Mouse (Mus musculus): Measurements from ENCODE around the gene Arhgap25.
"Not testable (repeated sequence)": the region's sequence is repeated elsewhere in the genome, so short reads cannot be mapped to it uniquely, and the experiment has no call there.

Arhgap25 gene

DNA sequence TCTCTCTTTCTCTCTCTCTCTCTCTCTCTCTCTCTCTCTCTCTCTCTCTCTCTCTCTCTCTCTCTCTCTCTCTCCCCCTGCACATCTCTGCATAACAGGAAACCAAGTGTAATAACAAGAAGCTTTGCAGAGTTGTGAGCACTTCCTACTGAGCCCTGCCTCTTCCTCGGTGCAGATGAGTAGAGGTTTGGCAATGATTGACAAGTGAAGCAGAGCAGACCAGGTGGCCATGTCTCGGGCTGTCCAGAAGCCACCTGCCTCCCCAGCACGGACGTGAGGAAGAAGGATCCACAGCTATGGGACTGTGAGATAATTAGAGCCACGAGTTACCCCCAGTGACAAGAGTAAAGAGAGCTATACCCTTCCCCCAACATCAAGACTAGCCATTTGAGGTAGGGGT, 29.1 kb downstream of the Arhgap25 start:
- no peak for DNase-seq (ENCODE audit: low read depth, low spot score)

DNA sequence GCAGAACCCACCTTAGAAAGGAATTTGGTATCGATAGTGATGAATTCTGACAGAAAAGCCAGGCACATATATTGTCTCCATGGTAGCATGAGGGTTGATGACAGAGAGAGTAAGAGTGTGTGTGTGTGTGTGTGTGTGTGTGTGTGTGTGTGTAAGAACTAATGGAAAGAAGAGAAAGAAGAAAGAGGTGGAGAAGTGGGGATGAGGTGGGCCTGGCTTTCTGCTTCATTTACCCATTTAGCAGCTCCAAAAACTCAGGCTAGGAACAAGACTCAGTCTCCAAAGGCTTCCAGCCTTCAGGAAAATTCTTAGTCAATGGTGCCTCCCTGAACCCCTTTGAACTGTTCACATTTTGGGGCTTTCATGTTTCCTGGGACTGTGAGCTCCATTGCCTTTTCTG, 29.5 kb downstream of the Arhgap25 start:
- DNase-seq (ENCODE audit: low read depth, low spot score): no peak

DNA sequence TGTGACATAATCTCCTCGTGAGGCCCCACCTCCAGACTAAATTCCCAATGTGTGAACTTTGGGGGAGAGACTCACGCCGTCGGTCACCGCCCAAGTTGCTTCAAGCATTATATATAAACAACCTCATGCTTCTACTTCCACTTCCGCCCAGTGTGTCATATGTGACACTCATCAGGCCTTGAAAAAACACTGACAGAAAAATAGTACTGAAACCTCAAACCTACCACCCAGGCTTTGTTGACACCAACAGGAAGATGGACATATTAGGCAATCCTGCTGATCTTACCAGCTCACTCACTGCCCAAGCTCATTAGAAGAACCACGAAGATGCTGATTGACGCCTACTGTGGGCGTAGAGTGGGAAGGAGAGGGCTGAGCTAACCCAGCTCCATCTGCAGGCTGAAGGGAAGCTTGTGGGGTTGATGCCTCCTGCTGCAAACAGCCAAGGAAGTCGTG, 30.2 kb downstream of the Arhgap25 start:
- peak; percentile 73 for DNase-seq (ENCODE audit: low read depth, low spot score)

DNA sequence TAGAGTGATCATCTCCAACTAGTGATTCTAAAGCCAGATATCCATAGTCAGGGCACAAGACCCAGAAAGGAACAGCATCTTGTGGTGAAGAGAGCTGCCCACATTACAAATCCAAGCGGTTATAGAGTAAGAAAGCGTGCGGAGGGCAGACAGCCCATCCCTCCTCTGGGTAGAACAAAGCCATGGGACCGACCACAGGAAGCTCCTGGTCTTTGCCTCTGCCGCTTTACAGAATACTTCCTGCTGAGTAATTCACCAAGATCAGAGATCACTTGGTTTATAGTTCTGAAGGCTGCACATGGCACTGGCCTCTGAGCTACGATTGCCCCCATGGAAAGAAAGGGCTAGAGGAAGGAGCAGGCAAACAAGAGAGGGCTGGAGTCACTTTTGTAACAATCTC, 30.6 kb downstream of the Arhgap25 start:
- DNase-seq (ENCODE audit: low read depth, low spot score): no peak

DNA sequence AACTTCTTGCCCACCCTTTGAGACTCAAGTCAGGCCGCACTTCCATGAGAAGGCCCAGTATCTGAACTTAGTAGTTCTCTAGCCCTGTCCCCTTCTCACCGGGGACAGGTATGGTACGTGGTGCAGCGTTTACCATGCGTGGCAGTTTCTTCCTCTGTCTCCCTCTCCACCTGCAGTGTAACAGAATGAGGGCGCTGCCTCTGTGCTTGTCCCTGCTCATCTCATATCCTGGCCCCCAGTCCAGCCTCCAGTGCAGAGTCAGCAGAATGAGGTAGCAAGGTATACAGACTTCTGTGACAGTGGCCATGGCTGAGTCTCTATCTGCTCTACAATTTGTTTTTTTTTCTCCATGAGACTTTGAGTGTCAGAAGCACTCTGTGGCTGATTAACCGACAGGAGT, 32.4 kb downstream of the Arhgap25 start:
- no peak for DNase-seq (ENCODE audit: low read depth, low spot score)

DNA sequence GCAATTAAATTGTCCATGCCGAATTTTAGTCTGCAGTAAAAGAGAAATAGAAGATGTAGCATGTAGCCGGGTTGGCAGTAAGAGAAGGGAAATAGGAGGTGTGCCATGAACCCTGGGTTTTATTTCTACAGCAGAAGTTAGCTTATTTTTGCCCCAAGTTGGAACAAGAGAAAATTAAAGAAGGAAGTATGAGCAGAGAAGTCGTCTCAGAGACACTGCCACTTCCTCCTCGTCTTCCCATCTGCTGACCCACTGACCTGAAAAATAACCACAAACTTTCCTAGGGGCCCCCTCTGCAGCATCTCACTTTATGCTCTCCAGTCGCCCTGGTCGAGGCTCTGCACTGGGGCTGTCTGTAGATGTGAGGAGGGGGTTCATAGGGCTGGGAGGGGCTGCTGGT, 33.3 kb downstream of the Arhgap25 start:
- no peak for DNase-seq (ENCODE audit: low read depth, low spot score)

DNA sequence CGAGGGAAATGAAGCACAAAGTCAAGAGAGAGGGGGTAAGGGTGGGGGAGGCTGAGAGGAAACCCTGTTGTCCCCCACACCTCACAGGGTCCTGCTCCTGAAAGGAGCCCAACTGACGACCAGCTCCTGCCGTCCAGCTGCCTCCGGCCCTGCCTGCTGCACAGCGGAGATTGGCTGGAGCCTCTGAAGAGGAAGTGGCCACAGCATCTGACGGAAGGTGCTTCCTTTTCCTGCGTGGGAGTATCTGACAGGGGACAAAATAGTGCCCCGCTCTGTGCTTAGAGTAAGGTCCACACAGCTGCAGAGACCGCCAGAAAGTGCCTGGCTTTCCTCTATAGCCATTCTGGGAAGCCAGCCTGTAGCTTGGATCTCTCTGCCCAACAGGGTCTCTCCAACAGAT, 36.9 kb downstream of the Arhgap25 start:
- DNase-seq (ENCODE audit: low read depth, low spot score): peak; percentile 27

DNA sequence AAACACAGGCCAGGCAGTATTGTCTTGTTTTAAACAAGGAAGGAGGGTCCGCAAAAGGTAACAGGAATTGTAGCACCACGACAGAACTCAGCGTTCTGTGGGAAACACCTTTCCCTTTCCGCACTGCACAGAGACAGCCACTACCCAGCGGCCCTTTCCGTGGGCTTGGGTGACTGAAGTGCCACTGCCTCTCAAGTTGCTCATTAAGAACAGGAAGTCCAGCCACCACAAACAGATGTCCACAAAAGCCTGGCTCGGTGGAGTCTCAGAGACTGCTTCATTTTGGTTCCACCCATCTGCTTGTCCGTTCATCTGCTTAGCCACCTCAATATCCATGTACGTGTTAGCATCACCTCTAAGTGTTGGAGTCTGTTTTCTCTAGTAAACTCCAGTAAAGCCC, 38.7 kb downstream of the Arhgap25 start:
- no peak for DNase-seq (ENCODE audit: low read depth, low spot score)

DNA sequence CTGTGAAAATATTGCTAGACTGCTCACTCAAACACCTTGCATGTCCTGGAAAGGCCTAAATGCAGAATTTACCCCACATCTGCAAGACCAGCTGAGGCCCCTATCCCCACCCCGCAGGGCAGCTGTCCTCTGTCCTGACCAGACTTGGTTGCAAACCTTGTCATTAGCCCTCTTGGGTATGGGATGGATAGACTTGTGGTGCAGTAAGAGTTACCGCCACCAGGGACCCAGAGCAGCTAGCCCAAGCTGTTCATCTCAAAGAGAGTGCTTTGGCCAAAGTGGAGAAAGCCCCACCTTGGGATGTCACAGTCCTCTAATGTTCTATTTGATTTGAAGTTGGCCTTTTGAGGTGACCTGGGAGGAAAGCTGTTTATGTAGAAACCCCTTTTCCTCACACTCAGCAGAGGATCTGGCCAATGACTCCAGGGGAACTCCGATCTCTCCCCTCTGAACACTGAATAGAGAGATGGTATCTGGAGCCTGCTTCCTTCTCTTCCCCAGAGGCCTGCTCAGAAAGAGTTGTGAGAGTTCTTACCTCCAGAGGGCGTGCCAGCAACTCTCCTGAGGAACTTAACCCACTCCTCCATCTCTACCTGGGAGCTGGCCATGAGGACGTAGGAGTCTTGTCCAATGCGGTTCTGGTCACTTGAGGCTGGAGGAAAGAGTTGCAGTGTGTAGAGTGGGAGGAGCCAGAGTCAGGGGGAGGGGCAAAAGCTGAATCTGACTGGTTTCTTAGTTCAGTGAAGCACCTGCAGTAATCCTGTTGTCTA, 45.2 kb downstream of the Arhgap25 start:
- DNase-seq (ENCODE audit: low read depth, low spot score): no peak

DNA sequence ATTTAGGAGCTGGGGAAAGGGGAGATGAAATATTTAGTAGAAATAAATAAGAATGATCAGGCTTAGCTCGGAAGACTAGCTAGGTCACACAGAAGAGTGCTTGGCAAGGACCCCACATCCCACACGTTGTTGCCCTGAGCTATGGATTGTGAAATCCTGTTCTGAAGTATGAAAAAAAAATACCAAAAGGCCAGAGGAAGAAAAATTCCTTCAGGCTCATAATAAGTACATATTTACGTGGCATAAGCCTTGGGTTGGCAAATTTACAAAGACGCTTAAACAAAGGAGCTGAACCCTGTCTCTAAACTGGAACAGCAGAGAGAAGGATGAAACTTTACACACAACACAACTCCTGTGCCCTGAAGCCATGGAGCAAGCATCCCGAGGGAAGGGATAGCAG, 48.3 kb downstream of the Arhgap25 start:
- no peak for DNase-seq (ENCODE audit: low read depth, low spot score)

DNA sequence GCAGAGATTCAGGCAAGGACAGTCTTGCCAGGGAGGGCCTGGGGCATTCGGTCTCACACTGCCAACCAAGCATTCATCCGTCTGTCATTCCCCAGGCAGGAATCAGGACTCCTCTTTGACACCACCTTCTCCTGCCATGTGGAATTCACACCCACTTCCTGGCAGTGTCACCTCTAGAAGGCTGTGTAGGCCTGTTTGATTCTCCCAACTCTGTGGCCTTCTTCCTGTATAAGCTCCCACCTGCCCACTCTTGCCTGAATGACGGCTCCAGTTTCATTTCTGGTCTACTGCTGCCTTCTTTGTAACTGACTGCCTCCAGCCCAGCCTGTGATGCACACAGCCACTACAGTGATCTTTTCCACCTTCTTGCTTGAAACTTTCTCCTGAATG, 49.2 kb downstream of the Arhgap25 start:
- peak; percentile 63 for DNase-seq (ENCODE audit: low read depth, low spot score)

DNA sequence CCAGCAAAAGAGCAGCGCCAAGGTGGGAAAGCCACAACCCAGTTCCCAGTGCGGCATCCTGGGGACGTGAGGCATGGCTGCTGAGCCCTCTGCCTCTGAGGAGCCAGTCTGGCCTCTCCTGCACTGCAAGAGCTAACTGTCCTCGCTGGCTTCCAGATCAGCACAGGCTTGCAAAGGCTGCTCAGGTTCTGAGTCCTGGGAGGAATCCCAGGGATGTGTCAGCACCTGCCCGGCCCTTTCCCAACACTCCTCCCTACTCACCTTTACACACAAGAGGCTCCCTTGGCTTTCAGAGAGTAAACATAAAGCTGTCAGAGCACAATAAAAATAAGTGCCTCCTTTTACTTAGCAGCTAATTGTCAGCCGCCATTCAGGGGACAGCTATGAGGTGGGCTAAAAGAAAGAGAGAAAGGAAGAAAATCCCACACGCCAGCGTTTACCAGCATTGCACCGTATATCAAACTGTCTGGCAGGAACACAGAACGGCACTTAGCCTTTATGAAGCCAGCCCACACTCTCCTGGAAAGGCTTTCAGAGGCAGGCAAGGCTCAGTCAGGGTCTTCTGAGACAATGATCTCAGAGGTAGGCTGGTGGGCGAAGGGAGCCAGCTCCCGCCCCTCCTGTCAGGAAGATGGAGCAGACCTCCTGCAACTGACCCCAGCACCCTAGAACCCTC, 49.7 kb downstream of the Arhgap25 start:
- DNase-seq (ENCODE audit: low read depth, low spot score): peak; percentile 30

DNA sequence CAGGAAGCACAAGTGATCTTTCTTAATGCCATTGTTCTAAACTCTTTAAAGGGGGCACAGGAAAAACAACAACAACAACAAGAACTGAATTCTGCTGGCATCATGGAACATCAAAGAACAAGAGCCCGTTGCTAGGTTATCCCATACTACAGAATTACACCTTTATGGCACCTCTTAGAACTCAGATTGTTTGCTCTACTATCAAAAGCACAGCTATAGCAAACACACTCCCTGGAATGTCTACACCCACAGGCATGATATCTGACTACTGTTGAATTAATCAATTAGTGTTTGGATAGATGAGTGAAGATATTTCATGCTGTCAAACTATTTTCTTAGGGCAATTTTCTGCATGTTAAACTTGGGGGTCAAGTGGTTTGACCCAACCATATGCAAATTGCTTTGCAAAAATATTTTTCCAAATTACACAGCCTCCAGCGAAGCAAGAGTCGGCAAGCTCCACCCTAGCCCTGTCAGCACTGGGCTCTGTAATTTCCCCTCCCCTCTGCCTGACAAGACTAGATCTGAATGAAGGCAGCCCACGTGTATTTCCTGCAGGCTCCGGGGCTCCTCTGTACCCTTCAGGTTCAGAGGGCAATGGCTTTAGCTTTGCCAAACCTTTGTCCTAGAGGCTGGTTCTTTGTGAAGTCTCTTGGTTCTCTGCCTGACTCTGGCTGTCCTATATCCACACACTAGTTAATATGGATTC, 53.6 kb downstream of the Arhgap25 start:
- no peak for DNase-seq (ENCODE audit: low read depth, low spot score)

DNA sequence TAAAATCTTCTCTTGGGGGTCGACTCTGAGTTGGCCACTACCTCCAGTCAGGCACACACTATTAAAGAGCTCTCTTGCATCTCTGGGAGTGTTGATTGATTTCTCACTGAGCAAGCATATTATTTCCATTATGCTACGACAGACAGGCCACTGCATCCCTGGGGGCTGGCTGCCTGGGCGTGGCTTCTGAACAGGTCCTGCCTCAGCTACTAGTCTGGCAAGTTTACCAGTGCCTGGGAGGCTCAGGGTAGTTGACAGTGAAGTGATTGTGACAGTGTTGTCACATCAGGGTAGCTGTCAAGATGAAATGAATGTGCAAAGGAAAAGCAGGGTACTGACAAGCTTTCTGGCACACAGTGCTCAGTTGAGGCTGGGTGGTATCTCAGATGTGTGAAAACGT, 54.2 kb downstream of the Arhgap25 start:
- no peak for DNase-seq (ENCODE audit: low read depth, low spot score)

DNA sequence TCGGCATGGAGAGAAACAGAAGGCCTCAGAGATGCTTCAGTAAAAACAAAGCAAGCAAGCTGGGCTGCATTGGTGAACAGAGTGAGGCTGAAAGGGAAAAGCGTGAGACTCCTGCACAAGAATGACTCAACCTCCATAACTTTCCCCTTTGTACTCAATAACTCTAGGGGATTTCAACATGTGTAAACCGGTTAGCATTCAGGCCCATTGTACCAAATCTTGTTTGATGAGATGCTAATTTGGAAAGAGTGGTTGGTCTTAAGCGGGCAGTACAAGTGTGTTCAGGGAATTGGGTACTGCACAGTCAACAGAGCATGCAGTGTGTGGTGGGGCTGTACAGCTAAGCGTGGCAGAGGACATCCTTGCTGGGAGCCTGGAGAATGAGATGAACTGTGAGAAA, 57.8 kb downstream of the Arhgap25 start:
- DNase-seq (ENCODE audit: low read depth, low spot score): no peak

DNA sequence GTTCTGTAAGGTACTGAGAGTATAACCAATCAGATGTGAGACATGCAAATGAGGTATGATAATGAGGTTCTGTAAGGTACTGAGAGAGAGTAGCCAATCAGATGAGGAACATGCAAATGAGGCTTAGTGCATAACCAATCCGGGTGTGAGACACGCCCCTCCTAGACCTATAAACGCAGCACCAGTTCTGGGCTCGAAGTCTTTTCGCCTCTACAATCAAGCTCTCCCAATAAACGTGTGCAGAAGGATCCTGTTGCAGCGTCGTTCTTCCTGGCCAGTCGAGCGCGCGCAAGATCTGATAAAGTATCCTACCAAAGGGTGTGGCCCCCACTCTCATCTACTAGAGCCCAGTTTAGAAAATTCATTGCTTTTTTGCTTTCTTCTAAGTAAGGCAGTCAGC, 63.0 kb downstream of the Arhgap25 start:
- not testable (repeated sequence) for DNase-seq (ENCODE audit: low read depth, low spot score)

DNA sequence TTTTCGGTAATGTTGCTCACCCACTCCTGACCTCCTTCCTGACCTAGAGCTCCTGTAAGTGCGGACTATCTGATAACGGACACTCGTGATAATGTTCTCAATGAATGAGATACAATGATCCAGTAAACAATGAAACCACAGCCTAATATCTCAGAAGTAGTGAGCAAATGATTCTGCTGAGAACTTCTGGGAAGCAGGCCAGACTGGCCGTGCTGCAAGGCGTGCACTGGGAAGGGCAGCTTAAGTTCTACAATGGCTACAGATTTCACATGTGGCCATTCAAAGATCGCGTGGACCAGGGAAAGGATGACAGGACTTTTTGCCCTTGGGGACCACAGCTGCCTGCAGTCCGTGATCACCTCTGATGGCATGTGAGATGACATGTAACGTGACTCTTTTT, 64.7 kb downstream of the Arhgap25 start:
- no peak for DNase-seq (ENCODE audit: low read depth, low spot score)

DNA sequence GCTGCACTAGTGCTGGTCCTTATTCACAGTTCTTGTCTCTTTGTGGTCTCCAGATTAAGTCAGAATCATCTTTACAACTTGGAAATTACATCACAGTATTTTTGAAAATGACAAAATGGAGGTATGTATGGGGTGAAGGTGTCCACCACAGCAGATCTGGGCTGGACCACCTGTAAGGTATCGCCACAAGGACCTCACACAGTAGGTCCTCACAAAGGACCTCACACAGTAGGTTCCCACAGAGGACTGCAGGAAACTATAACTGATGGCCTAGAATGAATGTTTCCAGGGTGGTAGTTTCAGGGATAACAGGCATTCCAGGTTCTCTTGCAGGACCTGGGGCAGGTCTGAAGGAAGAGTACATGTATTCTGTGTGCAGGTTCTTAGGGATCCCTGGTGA, 65.7 kb downstream of the Arhgap25 start:
- no peak for DNase-seq (ENCODE audit: low read depth, low spot score)

DNA sequence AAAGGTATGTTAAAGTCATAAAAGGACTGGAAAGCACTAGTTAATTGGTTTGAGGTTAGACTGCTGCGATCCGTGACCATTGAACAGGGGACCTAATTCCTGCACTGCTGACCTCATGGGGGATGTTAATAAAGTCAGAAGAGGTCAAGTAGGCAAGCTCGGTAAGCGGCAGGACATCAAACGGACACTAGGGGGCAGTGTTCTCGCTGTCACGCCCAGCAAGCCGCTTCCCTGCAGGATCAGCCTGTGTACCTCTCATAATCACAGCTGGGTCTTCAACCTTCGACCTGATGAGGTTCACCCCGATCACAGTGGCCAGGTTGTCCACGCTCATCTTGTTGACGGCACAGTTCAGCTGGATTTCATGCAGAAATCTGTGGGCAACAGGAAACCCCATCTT, 66.8 kb downstream of the Arhgap25 start:
- DNase-seq (ENCODE audit: low read depth, low spot score): peak; percentile 71

DNA sequence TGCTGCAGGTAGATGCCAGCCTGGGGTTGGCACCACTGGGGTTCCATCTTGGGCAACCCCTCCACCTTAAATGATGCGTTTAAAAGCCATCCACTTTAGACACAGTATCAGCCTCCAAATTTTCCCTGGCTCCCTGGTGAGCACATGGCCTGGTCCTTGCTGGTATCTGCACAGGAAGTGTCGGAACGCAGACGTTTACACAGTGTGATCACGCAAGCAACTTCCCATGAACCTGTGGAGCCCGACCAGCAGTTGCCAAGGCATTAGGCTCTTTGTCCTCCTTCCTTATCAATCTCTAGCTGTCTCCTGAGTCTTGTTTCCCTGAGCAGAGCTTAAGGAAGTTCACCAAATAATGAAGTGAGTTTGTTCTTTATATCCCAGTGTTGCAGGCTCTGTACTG, 77.6 kb downstream of the Arhgap25 start:
- no peak for DNase-seq (ENCODE audit: low read depth, low spot score)

DNA sequence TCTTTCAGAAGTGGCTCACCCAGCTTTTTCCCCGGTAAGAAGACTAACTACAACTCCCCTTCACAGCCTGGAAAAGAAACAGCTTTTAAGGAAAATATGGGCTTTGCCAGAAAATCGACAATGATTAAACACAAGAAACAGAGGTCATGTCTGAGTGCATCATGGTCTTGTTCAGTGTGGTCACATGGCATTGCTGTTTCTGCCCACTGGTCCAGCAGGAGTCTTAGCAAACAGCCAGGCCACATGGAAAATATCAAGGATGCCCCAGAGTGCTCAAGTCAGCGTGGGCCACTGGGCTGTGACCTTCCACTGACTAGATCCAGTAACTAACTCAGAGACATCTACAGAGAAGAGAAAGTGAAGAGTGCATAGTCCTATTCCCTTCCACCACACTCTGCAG, 81.3 kb downstream of the Arhgap25 start:
- no peak for DNase-seq (ENCODE audit: low read depth, low spot score)

DNA sequence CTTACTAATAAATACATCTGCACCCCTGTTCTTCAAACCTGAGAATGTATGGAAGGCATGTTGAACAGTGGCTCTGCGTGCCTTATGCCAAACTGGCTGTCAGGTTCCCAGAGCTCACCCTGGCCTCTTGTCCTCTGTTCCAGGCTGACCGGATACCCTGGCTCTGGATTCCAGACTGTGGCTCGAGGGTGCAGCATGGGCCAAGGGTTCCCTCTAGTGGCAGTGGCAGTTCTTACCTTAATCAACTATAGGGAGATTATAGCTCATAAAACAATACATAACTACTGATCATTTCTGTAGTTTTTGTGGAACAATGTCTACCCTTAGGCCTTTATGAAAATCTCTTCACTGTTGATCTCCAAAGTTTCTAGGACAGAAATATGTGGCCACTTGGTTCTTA, 82.0 kb downstream of the Arhgap25 start:
- DNase-seq (ENCODE audit: low read depth, low spot score): peak; percentile 42

DNA sequence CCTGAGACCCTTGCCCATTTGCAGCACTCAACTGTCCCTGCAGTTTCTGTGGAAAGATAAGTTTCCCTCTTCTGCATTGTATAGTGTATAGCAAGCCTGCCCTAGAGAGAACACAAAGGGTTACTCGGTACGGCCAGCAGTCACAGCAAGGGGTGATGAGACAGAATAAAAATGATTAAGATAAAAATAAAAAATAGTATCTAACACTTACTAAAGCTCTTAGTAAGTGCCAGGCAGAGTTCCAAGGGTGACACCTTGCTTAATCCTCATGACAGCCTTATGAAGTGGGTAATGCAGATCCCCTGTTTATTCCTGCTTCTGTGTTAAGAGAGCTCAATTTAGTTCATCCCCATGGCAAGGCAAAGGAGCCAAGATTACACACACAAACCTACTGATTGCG, 83.5 kb downstream of the Arhgap25 start:
- DNase-seq (ENCODE audit: low read depth, low spot score): no peak

All from brain, adult 2 months (tissue).